Mouse (Mus musculus) cortical plate, adult 2 months (tissue): ENCODE data around the gene Card9.

Experiments
- CTCF ChIP-seq: fragments of 200-500 bp; IDR thresholded peaks from 2 replicates; pipeline ENCODE4 v1.5.1; 2011; ENCODE audit warnings: mild to moderate bottlenecking, control low read depth, low read length; ENCODE audit not compliant: insufficient read depth; ENCODE audit errors: extremely low read depth
- POLR2A ChIP-seq: fragments of 200-500 bp; IDR thresholded peaks from 2 replicates; pipeline ENCODE4 v1.6.1; 2011; ENCODE audit warnings: mild to moderate bottlenecking, low read length, control low read depth; ENCODE audit not compliant: insufficient read depth; ENCODE audit errors: extremely low read depth

DNA sequence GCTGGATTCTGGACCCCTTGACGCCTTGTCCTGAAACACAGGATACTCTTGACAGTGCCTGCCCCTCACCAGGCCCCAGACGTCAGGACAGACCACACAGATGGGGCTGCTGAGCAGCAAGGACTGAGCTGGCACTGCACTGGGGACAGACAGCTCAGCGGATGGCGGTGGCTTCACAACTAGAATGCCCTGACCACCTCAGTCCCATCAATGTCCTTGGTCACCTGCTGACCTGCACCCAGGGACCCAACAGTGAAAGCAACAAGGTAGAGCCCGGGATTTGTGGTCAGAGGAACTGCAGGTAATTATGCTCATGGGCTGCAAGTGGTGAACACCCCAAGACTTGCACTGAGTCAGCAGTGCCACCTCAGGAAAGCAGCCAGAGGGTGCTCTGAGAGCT lies 2.3 kb upstream of the Card9 start:
- TF ChIP-seq POLR2A (no peak), CTCF (no peak)
